Mouse (Mus musculus) right cerebral cortex, postnatal 4 days (tissue): ENCODE measurements around the gene Bcl2l12.

Source experiments
- DNase-seq: peaks from one replicate; pipeline ENCODE4 v3.0.0-alpha.2; 2022

Bcl2l12 gene

DNA sequence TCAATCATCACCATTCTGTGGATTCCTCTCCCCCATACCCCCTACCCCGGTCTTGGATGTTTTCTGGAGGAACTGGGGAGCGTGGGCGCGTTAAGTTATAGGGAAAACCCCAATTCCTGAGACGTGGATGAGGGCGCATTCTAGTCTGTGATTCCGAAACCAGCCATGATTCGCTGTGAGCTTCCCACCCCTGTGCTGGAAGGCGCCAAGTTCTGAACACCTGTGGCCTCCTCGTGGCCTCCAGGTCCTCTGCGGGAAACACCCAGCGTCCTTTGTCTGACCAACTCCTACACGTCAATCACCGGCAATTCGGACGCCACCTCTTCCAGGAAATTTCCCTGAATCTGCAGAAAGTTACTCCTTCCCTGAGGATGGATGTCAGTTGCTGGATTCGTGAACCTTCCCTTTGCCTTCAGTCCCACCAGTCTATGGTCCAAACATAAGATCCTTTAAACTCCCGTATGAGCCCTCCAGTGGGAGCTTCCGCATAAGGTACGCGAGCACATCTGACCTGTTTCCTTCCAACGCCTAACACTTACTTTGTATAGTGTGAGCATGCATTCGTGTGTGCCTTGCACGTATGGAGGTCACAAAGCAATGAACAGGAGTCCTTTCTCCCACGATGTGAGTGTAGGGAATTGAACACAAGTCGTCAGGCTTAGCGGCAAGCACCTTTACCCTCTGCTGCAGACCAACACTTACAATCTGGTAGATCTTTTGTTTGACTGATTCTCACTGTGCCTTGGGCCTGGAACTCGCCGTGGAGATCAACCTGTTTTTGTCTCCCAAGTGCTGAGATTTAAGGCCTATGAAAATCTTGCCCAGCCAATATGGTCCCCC is 11.4 kb downstream of the Bcl2l12 start:
- no peak for DNase-seq

DNA sequence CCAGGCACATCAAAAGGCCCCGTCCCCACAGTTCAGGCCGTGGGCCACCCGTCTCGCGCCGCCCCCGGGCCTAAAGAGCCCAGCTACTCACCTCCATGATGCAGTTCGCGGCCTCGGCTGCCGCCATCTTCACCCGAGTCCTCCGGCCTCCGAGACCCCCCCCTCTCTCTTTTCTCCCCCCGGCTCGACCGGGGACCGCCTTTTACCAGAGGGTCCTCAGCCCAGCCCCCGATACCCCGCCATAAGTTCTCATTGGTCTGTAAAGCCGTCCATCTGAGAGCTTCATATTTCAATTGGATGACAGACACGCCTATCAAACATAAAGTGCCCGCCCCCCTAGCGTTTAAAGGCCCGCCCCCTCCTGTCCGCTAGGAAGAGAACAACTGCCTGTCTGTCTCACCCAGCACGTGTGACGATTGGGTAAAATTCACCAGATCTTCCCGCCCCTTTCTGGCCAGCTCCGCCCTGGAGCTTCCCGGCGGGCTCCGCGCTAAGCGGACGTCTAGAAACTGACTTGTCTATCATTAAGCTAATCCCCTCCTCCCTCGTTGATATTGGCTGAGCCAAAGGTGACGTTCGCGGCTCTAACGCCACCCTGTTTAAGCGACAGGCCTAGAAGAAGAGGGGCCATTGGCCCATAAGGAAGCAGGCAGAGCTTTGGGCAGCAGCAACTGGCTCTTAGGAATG is 12.2 kb downstream of the Bcl2l12 start, which contains the start of gene Prmt1:
Gene Prmt1, minus strand, starts transcription at position 377 of the 687 bp plus-strand sequence.
- DNase-seq = peak; percentile 87

DNA sequence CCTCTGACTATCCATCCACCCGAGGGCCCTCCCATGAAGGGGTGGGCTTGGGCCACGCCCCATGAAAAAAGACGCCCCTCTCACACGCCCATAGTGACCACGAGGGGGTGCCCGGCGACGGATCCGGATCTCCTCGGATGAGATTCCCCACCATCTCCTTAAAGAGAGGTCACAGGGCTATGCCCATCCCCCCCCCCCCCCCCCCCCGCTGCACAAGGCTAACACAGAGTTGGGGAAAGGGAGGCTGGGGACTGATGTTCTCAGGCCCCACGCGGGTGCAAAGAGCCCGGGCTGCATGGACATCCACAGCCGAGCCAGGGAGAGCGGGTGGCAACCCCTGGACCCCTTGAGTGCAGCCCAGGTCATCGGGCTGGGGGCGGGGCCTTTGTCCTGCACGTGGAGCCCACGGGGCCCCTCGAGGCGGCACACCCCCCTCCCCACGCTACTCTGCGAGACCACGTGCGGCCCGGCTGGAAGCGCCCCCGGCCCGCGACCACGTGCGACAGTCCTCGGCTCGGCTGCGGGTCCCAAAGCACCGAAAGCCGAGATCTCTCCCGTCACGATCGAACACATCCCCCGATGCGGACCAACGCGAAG is 12.8 kb downstream of the Bcl2l12 start:
- DNase-seq = peak; percentile 71

DNA sequence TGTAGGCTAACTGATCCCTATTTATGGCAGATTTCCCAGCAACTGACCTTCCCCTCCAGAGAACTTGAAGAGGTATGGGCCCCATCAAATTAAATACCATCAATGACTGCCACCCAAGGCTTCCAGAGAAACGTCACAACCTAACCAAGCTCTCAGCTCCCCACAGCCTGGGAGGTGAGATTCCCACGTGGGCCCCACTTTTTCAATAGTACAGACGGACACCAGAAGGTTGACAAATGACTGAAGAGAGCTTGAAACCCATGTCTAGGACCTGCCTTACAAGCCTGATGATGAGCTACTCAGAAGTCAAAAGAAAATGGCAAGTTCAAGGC is 13.7 kb downstream of the Bcl2l12 start:
- no peak for DNase-seq

DNA sequence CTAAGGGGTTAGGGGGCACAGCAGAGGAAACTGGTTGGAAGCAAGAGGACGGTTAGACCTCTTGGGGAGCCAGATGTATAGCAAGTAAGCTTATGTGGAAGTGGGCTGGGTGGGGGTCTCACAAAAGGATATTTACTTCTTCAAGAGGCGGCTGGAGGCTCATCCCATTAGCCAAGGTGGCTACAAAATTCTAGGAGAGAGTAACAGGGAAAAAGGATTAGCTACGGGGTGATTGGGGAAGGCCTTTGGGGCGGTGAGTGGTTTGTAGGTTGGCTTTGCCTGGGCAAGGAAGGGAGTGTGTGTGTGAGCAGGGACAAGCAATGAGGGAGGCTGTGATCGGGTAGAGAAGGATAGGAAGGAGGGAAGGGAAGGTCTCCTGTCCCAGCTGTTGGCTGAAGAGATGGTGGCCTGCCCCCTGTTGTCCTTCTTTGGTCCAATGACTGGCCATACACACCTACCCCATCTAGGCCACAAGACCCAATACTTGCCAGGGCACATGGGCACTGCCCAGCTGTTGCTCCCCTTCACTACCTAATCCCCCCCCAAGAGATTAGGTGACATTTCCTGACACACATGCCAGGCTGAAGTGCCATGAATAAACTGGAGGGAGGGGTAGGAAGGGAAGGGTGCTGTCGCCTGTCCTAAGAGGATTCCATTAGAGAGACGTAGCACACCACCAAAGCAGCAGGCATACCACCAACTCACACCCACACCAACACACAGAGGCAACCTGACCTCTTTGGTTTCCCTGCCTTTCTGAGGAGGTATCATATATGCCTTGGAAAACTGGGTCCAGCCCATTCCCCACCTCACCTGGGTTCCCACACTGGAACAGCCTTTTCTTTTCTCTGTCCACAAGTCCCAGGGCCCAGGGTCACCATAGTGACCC is 14.3 kb downstream of the Bcl2l12 start:
- DNase-seq = no peak

DNA sequence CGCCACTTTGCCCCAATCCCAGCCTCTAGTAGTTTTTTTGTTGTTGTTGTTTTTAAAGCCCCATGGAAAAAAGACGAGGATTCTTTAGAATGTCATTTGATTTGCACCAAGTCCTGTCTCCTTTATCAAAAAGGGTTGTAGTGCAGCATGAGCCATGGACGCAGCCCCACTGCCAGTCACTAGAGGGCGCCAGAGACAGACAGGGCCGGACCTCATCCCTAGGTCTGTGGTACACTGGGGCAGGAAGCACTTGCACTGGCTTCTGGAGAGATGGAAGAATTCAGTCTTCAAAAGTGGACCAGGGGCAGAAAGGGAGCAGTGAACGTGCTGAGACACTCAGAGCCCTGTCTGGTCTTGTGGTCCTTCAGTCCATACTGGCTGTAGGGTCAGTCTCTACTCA is 15.4 kb downstream of the Bcl2l12 start:
- peak; percentile 82 for DNase-seq

DNA sequence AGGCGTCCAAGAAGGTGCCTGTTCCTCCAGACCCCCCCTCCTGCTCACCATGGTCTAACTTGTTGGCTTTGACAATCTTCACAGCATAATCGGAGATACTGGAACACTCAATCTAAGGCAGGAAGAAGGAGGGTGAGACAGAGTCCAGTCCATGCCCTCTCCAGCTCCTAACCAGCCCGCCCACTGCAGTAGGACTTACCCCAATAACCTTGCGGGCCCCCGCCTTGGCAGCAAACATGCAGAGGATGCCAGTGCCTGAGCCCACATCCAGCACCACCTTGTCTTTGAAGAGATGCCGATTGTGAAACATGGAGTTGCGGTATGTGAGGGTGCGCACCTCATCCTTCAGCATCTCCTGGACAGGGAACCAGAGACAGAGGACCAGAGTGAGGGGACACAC is 17.0 kb downstream of the Bcl2l12 start:
- DNase-seq = no peak

DNA sequence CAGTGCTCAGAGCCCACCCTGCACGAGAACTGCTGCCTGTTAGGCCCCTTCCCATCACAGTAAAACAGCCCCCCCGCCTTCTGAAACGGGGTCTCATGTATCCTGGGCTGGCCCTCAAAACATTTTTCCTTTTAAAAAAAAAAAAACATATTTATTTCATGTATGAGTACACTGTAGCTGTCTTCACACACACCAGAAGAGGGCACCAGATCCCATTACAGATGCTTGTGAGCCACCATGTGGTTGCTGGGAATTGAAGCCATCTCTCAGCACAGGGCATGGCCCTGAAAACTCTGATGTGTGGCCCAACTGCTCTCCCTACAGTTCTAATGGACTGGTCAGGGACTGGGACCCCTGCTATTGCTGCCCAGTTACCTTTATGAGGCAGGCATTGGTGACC is 20.2 kb downstream of the Bcl2l12 start:
- no peak for DNase-seq

DNA sequence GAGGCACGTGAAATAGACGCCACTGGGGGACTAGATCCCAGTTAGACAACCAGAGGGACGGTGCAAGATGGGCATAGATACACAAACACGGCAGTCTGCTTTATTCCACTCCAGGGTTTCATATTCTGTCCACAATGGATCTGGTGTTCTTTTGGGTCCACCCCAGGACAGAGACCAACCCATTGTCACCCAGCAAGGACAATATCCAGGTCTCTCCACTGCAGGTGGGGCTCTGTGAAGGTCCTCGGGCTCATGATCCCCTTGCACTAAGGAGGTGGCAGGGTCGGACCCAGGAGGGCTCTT is 23.4 kb downstream of the Bcl2l12 start:
- DNase-seq = no peak

DNA sequence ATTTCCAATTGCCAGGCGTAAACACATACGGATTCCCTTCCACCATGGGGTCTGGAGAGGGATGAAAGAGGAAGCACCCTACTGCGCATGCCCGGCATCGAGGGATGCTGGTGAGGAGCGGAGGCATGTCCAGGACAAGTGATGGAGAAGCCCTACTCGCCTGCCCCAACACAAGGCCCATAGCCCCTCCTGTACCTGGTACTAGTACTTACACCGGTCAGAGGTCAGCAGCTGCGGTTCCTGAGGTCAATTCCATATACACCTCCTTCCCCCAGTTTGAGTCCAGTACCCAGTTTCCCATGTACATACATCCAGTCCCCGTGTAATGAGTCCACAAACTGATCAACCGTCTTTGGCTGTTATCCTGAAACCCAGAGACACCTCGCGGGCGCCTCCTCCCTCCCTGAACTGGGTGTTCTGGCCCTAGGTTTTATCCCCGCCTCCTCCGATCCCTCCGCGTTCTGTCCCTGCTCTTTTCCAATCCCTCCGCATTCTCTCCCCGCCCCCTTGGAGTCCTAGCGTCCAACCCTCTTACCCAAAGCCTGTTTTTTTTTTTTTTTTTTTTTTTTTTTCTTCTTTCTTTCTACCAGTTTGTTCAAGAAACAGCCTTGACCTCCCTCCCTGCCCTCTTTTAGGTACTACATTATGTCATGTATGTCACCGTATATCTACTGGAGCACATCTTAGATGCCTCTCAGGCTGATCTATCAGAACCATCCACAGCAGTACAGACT is 24.0 kb downstream of the Bcl2l12 start, which contains the start of gene Cpt1c:
Gene Cpt1c, minus strand, starts transcription at position 469 of the 734 bp plus-strand sequence.
- DNase-seq = peak; percentile 95

DNA sequence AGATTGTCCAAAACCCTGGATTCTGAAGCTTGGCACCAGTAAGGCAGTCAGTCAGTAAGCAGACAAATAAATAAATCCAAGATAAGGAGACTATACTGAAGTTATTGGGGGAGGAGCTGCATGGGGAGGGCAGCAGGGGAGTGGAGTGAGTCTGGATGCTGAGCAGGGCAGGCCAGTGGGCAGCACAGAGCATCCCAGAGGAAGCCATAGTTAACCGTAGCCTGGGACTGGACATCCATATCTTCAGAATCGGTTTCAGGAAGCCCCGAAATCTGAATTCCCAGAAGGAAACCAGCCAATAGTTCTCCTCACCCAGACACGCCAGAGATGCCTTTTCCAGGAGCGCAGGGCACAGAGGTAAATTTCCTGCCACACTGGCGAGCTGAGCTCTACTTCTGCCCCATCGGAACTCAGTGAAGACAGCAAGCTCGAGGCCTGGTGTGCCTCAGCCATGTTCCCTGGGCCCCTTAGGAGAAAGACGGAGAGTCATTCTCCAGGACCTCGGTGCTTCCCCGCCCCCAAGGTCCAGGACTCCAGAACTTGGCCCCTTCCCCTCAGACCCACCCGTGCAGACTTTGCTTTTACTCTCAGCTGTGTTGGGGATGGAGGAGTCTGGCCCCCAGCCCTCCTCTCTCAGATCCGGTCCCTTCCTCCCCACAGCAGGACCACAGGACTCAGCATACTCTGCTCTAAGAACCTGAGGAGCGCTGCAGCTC is 24.9 kb downstream of the Bcl2l12 start:
- no peak for DNase-seq

DNA sequence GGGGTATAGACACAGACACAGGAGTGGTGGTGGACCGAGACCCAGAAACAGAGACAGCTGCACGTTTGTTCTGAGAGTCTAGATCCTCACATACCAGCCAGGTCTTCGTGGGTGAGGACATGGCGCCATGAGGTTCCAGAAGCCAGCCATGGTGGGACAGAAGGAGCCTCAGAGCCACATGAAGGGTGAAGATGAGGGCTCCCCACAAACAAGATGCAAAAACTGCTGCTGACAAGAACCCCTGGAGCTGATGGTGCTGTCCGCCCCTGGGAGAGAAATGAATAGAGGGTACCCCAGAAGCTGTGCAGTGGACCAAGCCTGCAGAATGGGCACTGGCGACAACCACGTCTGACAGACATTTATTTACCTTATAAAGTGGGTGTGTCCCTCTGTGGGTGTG is 27.4 kb downstream of the Bcl2l12 start:
- DNase-seq = no peak

DNA sequence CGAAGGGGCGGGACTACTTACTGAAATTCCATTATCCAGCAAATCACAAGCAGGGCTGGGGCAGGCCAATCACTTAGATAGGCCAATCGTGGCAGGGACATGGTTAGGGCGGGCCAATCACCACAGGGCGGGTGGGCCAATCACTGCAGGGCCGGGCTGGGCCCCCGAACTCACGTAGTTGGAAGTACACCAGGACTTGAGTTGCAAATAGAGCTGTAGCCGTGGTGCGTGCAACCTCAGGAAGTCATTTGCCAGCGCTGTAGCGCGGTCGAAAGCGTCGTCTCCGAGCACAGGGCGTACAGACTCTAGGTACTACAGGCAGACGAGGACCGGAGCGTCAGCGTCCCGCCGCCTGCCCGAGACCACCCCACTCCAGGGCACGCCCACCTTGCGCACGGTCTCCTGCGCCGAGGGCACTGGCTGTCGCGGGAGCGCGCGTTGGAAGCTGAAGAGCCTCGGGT is 28.3 kb downstream of the Bcl2l12 start:
- peak; percentile 84 for DNase-seq

DNA sequence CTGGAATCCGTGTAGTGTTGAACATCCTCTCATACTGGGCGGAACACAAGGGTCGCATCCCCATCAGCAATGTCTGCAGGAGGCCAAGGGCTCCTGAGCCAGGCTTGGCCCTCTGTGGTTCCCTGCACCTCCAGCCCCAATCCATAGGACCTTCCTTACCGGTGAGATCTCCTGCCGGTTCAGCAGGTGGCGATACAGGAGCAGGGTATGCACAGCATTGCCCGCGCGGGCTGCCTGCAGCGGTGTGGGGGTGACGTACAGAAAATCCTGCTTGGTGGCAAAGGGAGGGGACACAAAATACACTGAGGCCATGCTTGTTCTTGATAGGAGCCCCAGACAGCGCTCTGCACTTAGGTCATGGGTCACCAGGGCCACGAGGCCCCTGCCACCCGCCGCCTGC is 31.9 kb downstream of the Bcl2l12 start:
- no peak for DNase-seq

DNA sequence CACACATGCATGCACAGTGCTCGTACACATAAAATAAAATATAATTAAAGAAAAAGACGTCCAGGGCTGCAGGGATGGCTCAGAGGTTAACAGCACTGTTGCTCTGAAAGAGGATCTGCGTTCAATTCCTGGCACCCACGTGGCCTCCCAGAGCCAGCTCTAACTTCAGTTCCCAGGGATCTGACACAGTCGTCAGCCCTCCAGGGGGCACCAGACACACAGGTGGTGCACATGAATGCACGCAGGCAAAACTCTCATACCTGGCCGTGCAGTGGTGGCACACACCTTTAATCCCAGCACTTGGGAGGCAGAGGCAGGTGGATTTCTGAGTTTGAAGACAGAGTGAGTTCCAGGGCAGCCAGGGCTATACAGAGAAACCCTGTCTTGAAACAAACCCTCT is 32.5 kb downstream of the Bcl2l12 start:
- DNase-seq = no peak

DNA sequence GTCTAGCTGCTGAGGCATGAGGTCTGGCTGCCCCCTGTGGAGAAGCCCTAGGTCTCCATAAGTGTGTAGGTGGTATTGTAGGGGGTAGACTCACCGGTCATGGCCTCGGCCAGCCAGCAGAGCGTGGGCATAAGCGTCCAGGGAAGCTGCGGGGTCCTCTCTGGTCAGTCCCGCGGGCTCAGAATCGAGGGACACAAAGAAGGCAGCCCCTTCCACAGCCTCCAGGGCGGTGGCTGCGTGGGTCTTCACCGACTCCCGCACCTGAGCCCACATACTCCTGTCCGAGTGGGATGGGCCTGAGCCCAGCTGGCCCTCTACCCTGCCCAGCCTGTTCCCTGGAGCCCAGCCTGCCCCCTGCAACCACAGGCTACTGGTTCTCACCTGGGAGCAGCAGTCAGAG is 33.5 kb downstream of the Bcl2l12 start:
- DNase-seq = no peak

DNA sequence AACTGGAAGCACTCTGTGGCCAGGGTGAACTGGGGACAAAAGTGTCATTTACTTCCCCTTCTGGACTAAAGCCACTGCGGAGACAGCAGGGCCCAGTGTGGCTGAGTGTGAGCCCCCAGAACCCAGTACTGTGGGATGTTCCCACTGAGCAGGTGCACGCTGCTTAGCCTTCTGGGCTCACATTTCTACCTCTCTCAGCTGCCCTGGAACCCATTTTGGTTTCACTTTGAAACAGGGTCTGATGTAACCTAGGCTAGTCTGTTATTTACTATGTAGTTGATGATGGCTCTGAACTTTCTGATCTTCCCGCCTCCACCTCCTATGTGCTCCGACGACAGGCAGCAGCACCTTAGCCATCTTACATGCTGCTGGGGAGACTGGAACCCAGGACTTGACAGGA is 35.7 kb downstream of the Bcl2l12 start:
- no peak for DNase-seq

DNA sequence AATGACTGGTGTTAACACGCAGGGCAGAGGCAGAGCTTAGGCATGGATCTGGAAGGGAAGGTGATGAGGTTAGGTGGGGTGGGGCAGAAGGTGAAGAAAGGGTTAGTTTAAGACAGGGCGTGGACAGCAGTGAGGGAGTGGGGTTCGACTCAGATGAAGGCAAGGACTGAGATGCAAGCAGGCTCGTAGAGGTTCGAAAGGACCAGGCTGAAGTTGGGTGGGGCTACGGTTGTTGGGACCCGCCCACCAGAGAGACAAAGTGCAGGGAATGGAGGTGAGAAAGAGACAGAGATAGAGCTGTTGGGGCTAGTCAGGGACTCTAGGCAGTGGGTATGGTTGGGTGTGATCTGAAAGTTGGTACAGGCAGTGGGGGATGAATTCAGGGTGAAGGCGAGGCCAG is 36.2 kb downstream of the Bcl2l12 start:
- DNase-seq = no peak

DNA sequence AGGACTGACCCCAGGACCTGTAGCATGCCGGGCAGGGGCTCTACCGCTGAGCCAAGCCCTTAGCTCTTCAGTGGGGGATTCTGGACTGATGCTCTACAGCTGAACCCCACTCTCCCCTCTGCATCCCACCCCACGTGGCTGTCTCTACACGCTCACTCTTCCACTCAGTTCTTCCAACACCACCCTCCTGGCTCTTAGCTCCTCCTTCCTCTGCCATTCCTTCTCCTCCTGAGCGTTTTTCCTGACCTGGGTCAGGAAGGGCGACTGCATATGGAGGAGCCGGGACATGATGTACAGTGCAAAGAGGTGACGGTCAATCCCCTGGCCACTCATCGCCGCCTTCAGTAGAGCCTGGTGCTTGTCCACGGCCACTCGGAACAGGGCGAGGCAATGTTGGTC is 38.0 kb downstream of the Bcl2l12 start:
- no peak for DNase-seq

DNA sequence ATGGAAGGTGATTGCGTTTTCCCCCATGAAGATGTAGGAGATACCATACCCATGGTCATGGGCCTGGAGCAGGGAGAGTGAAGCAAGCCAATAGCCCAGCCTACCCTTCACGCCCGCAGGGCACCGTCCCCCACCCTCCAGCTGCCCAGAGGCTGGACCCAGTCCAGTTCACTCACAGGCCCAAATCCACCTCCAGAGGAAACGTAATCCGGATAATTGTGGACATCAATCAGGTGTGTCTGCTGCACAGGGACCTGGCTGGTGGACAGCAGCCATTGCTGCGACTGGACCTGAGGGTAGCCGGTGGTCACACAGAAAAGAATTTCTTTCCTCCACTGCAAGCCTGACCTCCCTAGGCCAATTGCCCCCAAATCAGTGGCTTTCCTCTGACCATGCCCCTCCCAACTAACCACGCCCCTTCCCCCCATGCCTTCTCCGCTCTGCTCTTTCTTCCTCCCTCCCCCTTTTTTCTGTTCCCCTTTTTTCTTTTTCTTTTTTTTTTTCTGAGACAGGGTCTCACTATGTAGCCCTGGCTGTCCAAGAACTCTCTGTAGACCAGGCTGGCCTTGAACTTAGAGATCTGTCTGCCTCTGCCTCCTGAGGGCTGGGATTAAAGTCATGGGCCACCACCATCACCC is 38.5 kb downstream of the Bcl2l12 start:
- no peak for DNase-seq

DNA sequence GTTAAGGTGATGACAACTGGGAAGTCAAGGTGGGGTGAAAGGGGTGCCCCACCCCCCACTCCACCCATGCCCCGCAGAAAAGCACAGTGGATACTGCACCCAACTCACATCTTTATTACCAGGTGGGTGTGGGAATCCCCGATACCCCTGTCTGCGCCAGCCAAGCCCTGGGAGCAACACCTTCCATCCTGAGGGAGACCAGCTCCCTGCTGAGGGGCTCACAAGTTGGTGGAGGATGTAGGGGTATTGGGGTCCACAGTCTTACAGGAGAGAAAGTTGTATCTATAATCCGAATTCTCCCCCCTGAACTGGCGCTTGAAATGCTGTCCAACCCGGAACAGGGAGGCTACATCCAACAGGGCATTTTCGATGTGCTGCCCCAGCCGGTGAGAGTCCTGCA is 39.2 kb downstream of the Bcl2l12 start:
- no peak for DNase-seq
